In the genomic region with DNA sequence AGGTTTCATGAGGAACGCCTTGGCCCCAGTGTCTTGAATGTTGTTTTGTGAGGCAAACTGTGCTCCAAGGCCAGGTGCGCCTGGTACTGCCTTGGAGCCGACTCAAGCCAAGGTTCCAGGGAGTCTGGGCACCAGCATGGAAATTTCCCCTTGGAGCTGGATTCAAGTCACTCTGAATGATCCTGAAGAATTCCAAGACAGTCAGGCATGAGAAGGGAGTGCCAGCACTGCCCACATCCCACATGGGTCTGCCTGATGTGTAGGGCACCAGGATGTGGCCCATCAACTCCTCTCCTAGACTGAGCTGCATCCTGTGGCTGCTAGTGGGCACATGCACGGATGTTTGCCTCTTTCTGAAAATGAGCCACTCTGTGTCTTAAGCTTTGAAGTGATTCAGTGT, we compare ENCODE assay signal across 38 mouse cellular contexts. TPM values are rescaled to one million over a fixed set of nuclear protein-coding genes. Genes with fewer than 3 reads are reported as not detected.
"Had no signal": no experiment of that assay in that cellular context is flagged by ENCODE, and none has a peak within 500 bp of the region (broad histone marks: within the 10 kb centered on the region; RNA-seq: fewer than 3 reads in every experiment).

No protein-coding gene starts in this region.

- H3K9me3 ChIP-seq: heart, embryonic 13.5 days; heart, embryonic 15.5 days; hindbrain, embryonic 10.5 days; hindbrain, embryonic 12.5 days; intestine, embryonic 15.5 days; limb, embryonic 10.5 days; limb, embryonic 12.5 days; liver, embryonic 13.5 days; liver, embryonic 15.5 days had no signal

- H3K27me3 ChIP-seq: intestine, embryonic 15.5 days; liver, embryonic 13.5 days; liver, embryonic 15.5 days had no signal

- H3K4me3 ChIP-seq: gastrocnemius, adult 2 months; heart, adult 2 months; heart, embryonic 13.5 days; heart, embryonic 15.5 days; hindbrain, embryonic 10.5 days; hindbrain, embryonic 12.5 days; intestine, embryonic 15.5 days; layer of hippocampus, adult 2 months; left cerebral cortex, adult 2 months; limb, embryonic 10.5 days; limb, embryonic 12.5 days; liver, embryonic 13.5 days; liver, embryonic 15.5 days had no signal

- H3K4me2 ChIP-seq: heart, embryonic 13.5 days; heart, embryonic 15.5 days; hindbrain, embryonic 12.5 days; hindbrain, embryonic 14.5 days; intestine, embryonic 15.5 days; limb, embryonic 12.5 days; liver, embryonic 11.5 days; liver, embryonic 13.5 days; liver, embryonic 15.5 days had no signal

- H3K9ac ChIP-seq: heart, embryonic 13.5 days; heart, embryonic 15.5 days; hindbrain, embryonic 12.5 days; hindbrain, embryonic 14.5 days; intestine, embryonic 15.5 days; limb, embryonic 12.5 days; liver, embryonic 13.5 days; liver, embryonic 15.5 days had no signal

- DNase-seq: gastrocnemius, adult 2 months; gastrocnemius, postnatal 10 days; gastrocnemius, postnatal 25 days; heart, adult 2 months; heart, postnatal 4 days; kidney, adult 18-20 months; kidney, adult 8-10 months; kidney, postnatal 10 days; kidney, postnatal 25 days; kidney, postnatal 4 days; liver; liver, embryonic 13.5 days had no signal

- H3K36me3 ChIP-seq: heart, embryonic 13.5 days; heart, embryonic 15.5 days; hindbrain, embryonic 10.5 days; hindbrain, embryonic 12.5 days; intestine, embryonic 15.5 days; limb, embryonic 10.5 days; limb, embryonic 12.5 days; liver, embryonic 13.5 days; liver, embryonic 15.5 days had no signal

- H3K27ac ChIP-seq: gastrocnemius, adult 2 months; heart, adult 2 months; heart, embryonic 13.5 days; heart, embryonic 15.5 days; hindbrain, embryonic 10.5 days; hindbrain, embryonic 12.5 days; hindbrain, embryonic 14.5 days; intestine, embryonic 15.5 days; layer of hippocampus, adult 2 months; left cerebral cortex, adult 2 months; limb, embryonic 10.5 days; limb, embryonic 12.5 days; liver, embryonic 13.5 days; liver, embryonic 15.5 days had no signal

- H3K4me1 ChIP-seq: heart, embryonic 13.5 days; heart, embryonic 15.5 days; intestine, embryonic 15.5 days; liver, embryonic 13.5 days; liver, embryonic 15.5 days had no signal

- ATAC-seq: hindbrain, embryonic 16.5 days; inflammation-experienced regulatory T-cells, adult 6 months; intestine, embryonic 15.5 days; intestine, postnatal 0 days had no signal

RNA-seq across cellular contexts. Expression of a gene that starts 13.5 kb away (rescaled TPM):
- total RNA-seq: gastrocnemius, adult 2 months; gastrocnemius, postnatal 10 days; gastrocnemius, postnatal 25 days; gastrocnemius, postnatal 4 days; granulocyte monocyte progenitor cell, adult 5-6 weeks; heart, adult 2 months; heart, postnatal 25 days; heart, postnatal 4 days; layer of hippocampus, adult 2 months; layer of hippocampus, postnatal 10 days; layer of hippocampus, postnatal 25 days; left cerebral cortex, adult 2 months; left cerebral cortex, postnatal 14 days; left cerebral cortex, postnatal 36 days had no signal
- polyA plus RNA-seq: heart, adult 2 months; heart, embryonic 13.5 days; heart, embryonic 15.5 days; heart, postnatal 0 days; hindbrain, embryonic 10.5 days; hindbrain, embryonic 12.5 days; hindbrain, embryonic 14.5 days; hindbrain, embryonic 16.5 days; inflammation-experienced regulatory T-cells, adult 6 months; intestine, embryonic 15.5 days; intestine, postnatal 0 days; kidney, embryonic 14.5 days; kidney, embryonic 16.5 days; limb, embryonic 10.5 days; limb, embryonic 12.5 days; limb, embryonic 14.5 days; liver, embryonic 11.5 days; liver, embryonic 13.5 days; liver, embryonic 15.5 days had no signal

RNA-seq across cellular contexts. Expression of a gene that starts 30.4 kb away (rescaled TPM):
- total RNA-seq: gastrocnemius, adult 2 months; gastrocnemius, postnatal 25 days; gastrocnemius, postnatal 4 days; granulocyte monocyte progenitor cell, adult 5-6 weeks; layer of hippocampus, adult 2 months; layer of hippocampus, postnatal 10 days; layer of hippocampus, postnatal 25 days; left cerebral cortex, adult 2 months had no signal
- polyA plus RNA-seq: heart, postnatal 0 days; hindbrain, embryonic 12.5 days; hindbrain, embryonic 14.5 days; inflammation-experienced regulatory T-cells, adult 6 months; limb, embryonic 10.5 days had no signal

RNA-seq across cellular contexts. Expression of a gene that starts 42.1 kb away (rescaled TPM):
- total RNA-seq: gastrocnemius, adult 2 months; gastrocnemius, postnatal 10 days; gastrocnemius, postnatal 25 days; gastrocnemius, postnatal 4 days; granulocyte monocyte progenitor cell, adult 5-6 weeks; heart, adult 2 months; heart, postnatal 25 days; heart, postnatal 4 days; layer of hippocampus, adult 2 months; layer of hippocampus, postnatal 10 days; layer of hippocampus, postnatal 25 days; left cerebral cortex, adult 2 months; left cerebral cortex, postnatal 14 days; left cerebral cortex, postnatal 36 days had no signal
- polyA plus RNA-seq: heart, adult 2 months; heart, embryonic 13.5 days; heart, embryonic 15.5 days; heart, postnatal 0 days; hindbrain, embryonic 10.5 days; hindbrain, embryonic 12.5 days; hindbrain, embryonic 14.5 days; hindbrain, embryonic 16.5 days; inflammation-experienced regulatory T-cells, adult 6 months; intestine, embryonic 15.5 days; intestine, postnatal 0 days; kidney, embryonic 14.5 days; kidney, embryonic 16.5 days; limb, embryonic 10.5 days; limb, embryonic 12.5 days; liver, embryonic 11.5 days; liver, embryonic 13.5 days; liver, embryonic 15.5 days had no signal

RNA-seq across cellular contexts. Expression of a gene that starts 53.7 kb away (rescaled TPM):
- total RNA-seq: gastrocnemius, adult 2 months had no signal
